Mouse (Mus musculus) midbrain, embryonic 11.5 days (tissue): ENCODE data around the gene Fndc3b. TPM values are rescaled to one million over a fixed set of nuclear protein-coding genes. Genes with fewer than 3 reads are reported as not detected.
"Not testable (repeated sequence)": the region's sequence is repeated elsewhere in the genome, so short reads cannot be mapped to it uniquely, and the experiment has no call there.

Source experiments
- ATAC-seq: fragments of 200-750 bp; cut with Nextera tagmentation; 2 replicates; pipeline ENCODE4 v1.8.0; 2017; ENCODE audit warnings: moderate TSS enrichment, moderate library complexity; ENCODE audit not compliant: low FRiP score
- DNase-seq: peaks from one replicate; pipeline ENCODE4 v3.0.0; 2015; ENCODE audit warnings: low spot score; ENCODE audit errors: missing footprints
- H3K27ac ChIP-seq: fragments of 300-500 bp; sonication (generic); 2 replicates; pipeline ENCODE4 v1.5.1; 2014; ENCODE audit warnings: low read depth, low read length
- H3K27me3 ChIP-seq: fragments of 300-500 bp; sonication (generic); 2 replicates; pipeline ENCODE4 v1.6.1; 2014; ENCODE audit warnings: mild to moderate bottlenecking, low read length, moderate library complexity, mixed read lengths; ENCODE audit not compliant: control insufficient read depth, insufficient read depth
- H3K36me3 ChIP-seq: fragments of 300-500 bp; sonication (generic); 2 replicates; pipeline ENCODE4 v1.6.1; 2014; ENCODE audit warnings: mild to moderate bottlenecking, low read length, moderate library complexity, mixed read lengths; ENCODE audit not compliant: control insufficient read depth, insufficient read depth
- H3K4me1 ChIP-seq: fragments of 300-500 bp; sonication (generic); 2 replicates; pipeline ENCODE4 v1.6.1; 2014; ENCODE audit warnings: low read length; ENCODE audit not compliant: control insufficient read depth, insufficient read depth
- H3K4me2 ChIP-seq: fragments of 300-500 bp; sonication (generic); 2 replicates; pipeline ENCODE4 v1.6.1; 2014; ENCODE audit warnings: mild to moderate bottlenecking, moderate library complexity
- H3K4me3 ChIP-seq: fragments of 300-500 bp; sonication (generic); 2 replicates; pipeline ENCODE4 v1.5.1; 2014; ENCODE audit warnings: low read depth, low read length
- H3K9ac ChIP-seq: fragments of 300-500 bp; sonication (generic); 2 replicates; pipeline ENCODE4 v1.6.1; 2014; ENCODE audit warnings: low read length
- H3K9me3 ChIP-seq: fragments of 300-500 bp; sonication (generic); 2 replicates; pipeline ENCODE4 v1.6.1; 2016; ENCODE audit warnings: low read length; ENCODE audit not compliant: control insufficient read depth
- WGBS: fragments of 180-500 bp; shearing (Covaris S2); extraction: QIAGEN DNeasy Blood & Tissue Kit; methylation state at CpG from one replicate; pipeline ENCODE4 v1.1.7; 2014; 5-methylcytosine and 5-hydroxymethylcytosine counted together
- polyA plus RNA-seq: library from polyadenylated mRNA; unstranded; fragments of >200 nt; fragmentation: Nextera tagmentation; extraction: Ambion mirVana; gene quantifications from 2 replicates; pipeline ENCODE4 v1.2.1, GENCODE M21; 2014

Fndc3b gene
- polyA plus RNA-seq, 1 experiment from 2014 or later: 10.1 TPM

DNA sequence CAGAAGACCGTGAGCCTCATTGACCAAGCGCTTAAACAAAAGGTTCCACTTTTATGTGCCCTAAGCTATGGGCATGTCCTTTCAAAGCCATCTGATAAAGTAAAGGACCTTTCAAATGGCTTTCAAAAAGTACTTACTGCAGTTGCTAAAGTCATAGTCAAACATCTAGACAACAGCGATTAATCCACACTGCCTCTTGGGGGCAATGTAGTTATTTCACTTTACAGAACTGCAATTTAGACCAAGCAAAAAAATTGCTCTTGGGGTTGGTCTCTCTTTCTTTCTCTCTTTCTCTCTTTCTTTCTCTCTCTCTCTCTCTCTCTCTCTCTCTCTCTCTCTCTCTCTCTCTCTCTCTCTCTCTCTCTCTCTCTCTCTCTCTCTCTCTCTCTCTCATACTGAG, 233.4 kb downstream of the Fndc3b start:
- not testable (repeated sequence) for H3K9me3 ChIP-seq, H3K4me2 ChIP-seq, DNase-seq, H3K27ac ChIP-seq, H3K9ac ChIP-seq, ATAC-seq, H3K4me3 ChIP-seq, H3K36me3 ChIP-seq, H3K4me1 ChIP-seq, H3K27me3 ChIP-seq
- WGBS: 96% methylated on average over 3 of the region's 3 CpGs

DNA sequence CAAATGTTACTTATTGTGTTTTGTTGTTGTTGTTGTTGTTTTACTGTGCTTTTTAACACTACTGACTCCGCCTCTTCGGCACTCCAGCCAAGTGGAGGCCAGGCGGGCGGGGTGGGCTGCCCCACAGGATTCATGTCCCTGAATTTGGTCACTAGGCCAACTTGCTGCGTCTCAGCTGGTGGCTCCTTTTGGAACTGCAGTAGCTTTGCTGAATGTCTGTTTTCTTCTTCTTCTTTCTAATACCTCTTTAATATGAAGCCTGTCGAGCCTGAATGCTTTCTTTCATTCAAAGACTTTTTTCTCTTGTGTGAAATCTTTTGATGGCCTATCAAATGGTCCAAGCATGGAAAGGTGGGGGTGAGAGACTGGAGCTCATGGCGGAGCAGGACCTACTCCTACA, 235.2 kb downstream of the Fndc3b start:
- no peaks in the 10 kb centered on the region for H3K4me1 ChIP-seq
- no peaks in the 10 kb centered on the region for H3K36me3 ChIP-seq
- DNase-seq: peak; percentile 81
- ATAC-seq: no peak
- no peaks in the 10 kb centered on the region for H3K27me3 ChIP-seq
- H3K9me3 ChIP-seq: no peaks in the 10 kb centered on the region; the same call in 1 of the 2 replicates
- no peak overlapping the region for H3K27ac ChIP-seq
- WGBS: 78% methylated on average over 7 of the region's 7 CpGs
- no peak overlapping the region for H3K9ac ChIP-seq
- no peak overlapping the region for H3K4me2 ChIP-seq
- H3K4me3 ChIP-seq: no peak overlapping the region

- H3K9ac ChIP-seq: no peak overlapping the region
- DNase-seq (peak; percentile 45), ATAC-seq (no peak)
- H3K4me2 ChIP-seq: no peak overlapping the region
- H3K27ac ChIP-seq: no peak overlapping the region
- no peaks in the 10 kb centered on the region for H3K27me3 ChIP-seq
- 91% methylated on average over 14 of the region's 14 CpGs for WGBS
- no peaks in the 10 kb centered on the region; the same call in 1 of the 2 replicates for H3K9me3 ChIP-seq
- H3K4me3 ChIP-seq: no peak overlapping the region
- H3K36me3 ChIP-seq: no peaks in the 10 kb centered on the region
- no peaks in the 10 kb centered on the region for H3K4me1 ChIP-seq
These were observed 237.1 kb downstream of the Fndc3b start for GRCm38 (mm10) chr3:27473801-27474599.

- no peaks in the 10 kb centered on the region; the same call in 1 of the 2 replicates for H3K9me3 ChIP-seq
- no peaks in the 10 kb centered on the region for H3K36me3 ChIP-seq
- no peak for ATAC-seq
- H3K9ac ChIP-seq: no peak overlapping the region
- H3K4me3 ChIP-seq: no peak overlapping the region
- peak; percentile 70 for DNase-seq
- H3K4me2 ChIP-seq: no peak overlapping the region
- no peaks in the 10 kb centered on the region for H3K4me1 ChIP-seq
- no peak overlapping the region for H3K27ac ChIP-seq
- no peaks in the 10 kb centered on the region for H3K27me3 ChIP-seq
- WGBS: 98% methylated on average over 3 of the region's 3 CpGs
These were observed 238.3 kb downstream of the Fndc3b start for GRCm38 (mm10) chr3:27472846-27473245.

DNA sequence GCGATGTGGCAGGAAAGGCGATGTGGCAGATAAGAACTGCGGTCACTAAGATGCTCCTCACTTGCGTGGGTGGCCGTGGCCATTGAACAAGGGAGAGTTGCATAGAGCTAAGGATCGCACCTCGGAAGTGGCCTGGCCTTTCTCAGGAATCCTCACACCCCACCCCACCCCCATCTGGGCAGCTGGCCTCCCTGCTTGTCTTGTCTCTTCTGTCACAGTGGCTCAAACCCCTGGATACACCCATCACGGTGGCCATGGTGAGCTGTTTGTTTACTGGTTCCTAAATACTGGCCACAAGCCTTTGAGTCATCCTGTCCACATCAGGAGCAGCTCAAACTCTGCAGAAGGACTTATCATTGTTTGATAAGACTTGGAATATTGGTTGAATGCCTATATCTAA, 240.3 kb downstream of the Fndc3b start:
- WGBS: 88% methylated on average over 8 of the region's 8 CpGs
- Histone ChIP-seq H3K4me2 (no peak overlapping the region), H3K4me3 (no peak overlapping the region), H3K27ac (no peak overlapping the region), H3K4me1 (no peaks in the 10 kb centered on the region), H3K36me3 (no peaks in the 10 kb centered on the region), H3K9me3 (no peaks in the 10 kb centered on the region; the same call in 1 of the 2 replicates), H3K27me3 (no peaks in the 10 kb centered on the region), H3K9ac (no peak overlapping the region)
- DNase-seq (no peak), ATAC-seq (no peak)

DNA sequence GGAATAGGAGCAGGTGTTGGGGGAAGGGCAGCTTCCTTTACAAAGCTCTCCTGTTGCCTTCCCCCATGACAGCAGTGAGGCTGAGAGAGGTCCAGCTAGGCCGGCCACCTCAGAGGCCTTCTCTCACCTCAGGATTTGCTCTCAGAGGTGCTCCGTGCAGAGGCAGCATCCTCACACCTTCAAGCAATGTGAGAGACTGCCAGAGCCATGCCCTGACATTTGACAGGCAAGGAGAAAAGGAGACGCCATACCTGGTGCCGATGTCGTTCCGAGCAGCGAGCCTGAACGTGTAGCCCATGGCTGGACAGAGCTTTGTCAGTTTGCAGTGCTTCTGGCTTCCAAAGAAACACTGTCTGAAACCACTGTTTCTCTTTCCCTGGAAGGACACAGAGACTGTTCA, 241.1 kb downstream of the Fndc3b start:
- no peak overlapping the region for H3K4me2 ChIP-seq
- no peaks in the 10 kb centered on the region; the same call in 1 of the 2 replicates for H3K9me3 ChIP-seq
- WGBS: 93% methylated on average over 8 of the region's 8 CpGs
- no peaks in the 10 kb centered on the region for H3K4me1 ChIP-seq
- no peak overlapping the region for H3K9ac ChIP-seq
- DNase-seq (peak; percentile 17), ATAC-seq (no peak)
- H3K27me3 ChIP-seq: no peaks in the 10 kb centered on the region
- H3K36me3 ChIP-seq: no peaks in the 10 kb centered on the region
- no peak overlapping the region for H3K4me3 ChIP-seq
- H3K27ac ChIP-seq: no peak overlapping the region

DNA sequence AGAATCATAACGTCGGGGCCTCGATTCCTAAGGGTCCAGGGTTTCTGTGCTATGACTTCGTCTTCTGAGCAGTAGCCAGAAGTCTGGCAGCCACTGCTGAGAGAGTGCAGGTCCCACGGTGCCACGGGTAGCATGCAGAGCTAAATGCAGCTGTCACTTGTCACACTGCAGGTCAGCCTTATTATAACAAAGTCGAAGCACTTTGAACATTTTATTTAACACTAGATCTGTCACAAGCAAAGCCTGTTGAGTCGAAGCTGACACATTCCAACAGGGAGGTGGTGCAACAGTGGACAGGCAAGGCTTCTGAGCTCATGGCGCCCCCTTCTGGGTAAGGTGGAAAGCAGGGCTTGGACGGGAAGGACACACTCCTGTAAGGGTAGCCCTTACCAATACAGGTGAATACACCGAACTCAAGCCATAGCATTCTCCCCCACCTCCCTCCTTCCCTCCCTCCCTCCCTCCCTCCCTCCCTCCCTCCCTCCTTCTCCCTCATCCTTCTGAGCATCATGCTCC, 243.5 kb downstream of the Fndc3b start:
- DNase-seq: peak; percentile 54

DNA sequence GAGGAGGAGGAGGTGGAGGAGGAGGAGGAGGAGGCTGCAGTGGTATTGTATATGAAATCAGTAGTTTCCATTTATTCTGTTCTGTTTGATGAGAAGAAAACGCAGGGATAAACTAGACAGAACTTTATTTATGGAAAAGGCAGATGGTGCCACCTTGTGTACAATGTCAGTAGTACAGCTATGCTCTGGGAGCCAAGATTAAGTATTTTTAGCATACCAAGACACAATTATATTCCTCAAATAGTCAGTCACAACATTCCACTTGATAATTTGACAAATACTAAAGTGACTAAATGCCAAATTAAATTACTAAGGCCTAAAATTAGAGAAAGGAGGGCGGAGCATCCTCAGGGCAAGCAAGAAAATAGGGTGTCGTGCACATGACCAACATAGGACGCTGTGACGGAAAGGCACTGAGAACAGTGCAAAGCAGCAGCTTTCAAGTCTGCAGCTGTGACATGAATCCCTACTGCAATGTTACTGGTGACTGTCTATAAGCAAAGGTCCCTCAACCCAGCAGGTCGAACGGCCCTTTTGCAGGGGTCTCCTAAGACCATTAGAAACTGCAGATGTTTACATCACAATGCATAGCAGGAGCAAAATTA, 244.7 kb downstream of the Fndc3b start:
- peak; percentile 93 for DNase-seq
- Histone ChIP-seq H3K27ac (no peak overlapping the region), H3K36me3 (no peaks in the 10 kb centered on the region), H3K27me3 (no peaks in the 10 kb centered on the region), H3K4me1 (no peaks in the 10 kb centered on the region), H3K4me2 (no peak overlapping the region), H3K4me3 (no peak overlapping the region), H3K9ac (no peak overlapping the region), H3K9me3 (no peaks in the 10 kb centered on the region)
- 77% methylated on average over 7 of the region's 7 CpGs for WGBS
- no peak for ATAC-seq

More for the DNA sequence above, 243.5 kb downstream of the Fndc3b start:
- Histone ChIP-seq H3K4me2 (no peak overlapping the region), H3K27ac (no peak overlapping the region), H3K36me3 (no peaks in the 10 kb centered on the region), H3K27me3 (no peaks in the 10 kb centered on the region), H3K9ac (no peak overlapping the region), H3K9me3 (no peaks in the 10 kb centered on the region), H3K4me1 (no peaks in the 10 kb centered on the region), H3K4me3 (no peak overlapping the region)
- 80% methylated on average over 11 of the region's 11 CpGs for WGBS
- ATAC-seq: no peak

DNA sequence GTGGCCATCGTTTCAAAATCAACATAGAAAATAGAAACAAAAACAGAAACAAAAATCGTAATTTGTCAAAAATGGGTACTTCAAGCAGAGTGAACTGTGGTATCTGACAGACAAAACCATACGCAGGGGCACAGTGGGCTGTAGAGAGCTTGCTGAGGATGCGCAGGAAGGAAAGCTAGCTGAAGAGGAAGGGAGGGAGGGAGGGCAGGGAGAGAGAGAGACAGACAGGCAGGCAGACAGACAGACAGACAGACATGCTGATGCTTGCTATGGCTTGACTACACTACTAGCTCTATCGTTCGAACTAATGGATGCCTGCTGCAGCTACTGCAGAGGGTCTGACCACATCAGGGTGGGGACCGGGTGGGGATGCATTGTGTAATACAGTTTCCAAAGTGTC, 247.7 kb downstream of the Fndc3b start:
- ATAC-seq (no peak), DNase-seq (no peak)
- Histone ChIP-seq H3K4me2 (no peak overlapping the region), H3K9me3 (no peaks in the 10 kb centered on the region), H3K27me3 (no peaks in the 10 kb centered on the region), H3K4me3 (no peak overlapping the region), H3K36me3 (no peaks in the 10 kb centered on the region), H3K27ac (no peak overlapping the region), H3K4me1 (no peaks in the 10 kb centered on the region), H3K9ac (no peak overlapping the region)
- WGBS: 91% methylated on average over 7 of the region's 7 CpGs
